Mouse (Mus musculus) hindbrain, embryonic 13.5 days (tissue): ENCODE measurements around the gene Olfr1084. TPM values are rescaled to one million over a fixed set of nuclear protein-coding genes. Genes with fewer than 3 reads are reported as not detected.
"Not testable (repeated sequence)": the region's sequence is repeated elsewhere in the genome, so short reads cannot be mapped to it uniquely, and the experiment has no call there.

ENCODE experiments used
- ATAC-seq: fragments of 200-750 bp; cut with Nextera tagmentation; 2 replicates; pipeline ENCODE4 v1.8.0; 2017; ENCODE audit warnings: moderate TSS enrichment; ENCODE audit not compliant: low FRiP score
- H3K27ac ChIP-seq: fragments of 300-500 bp; sonication (generic); 2 replicates; pipeline ENCODE4 v1.5.1; 2015; ENCODE audit warnings: inconsistent platforms, mild to moderate bottlenecking, moderate library complexity
- H3K27me3 ChIP-seq: fragments of 300-500 bp; sonication (generic); 2 replicates; pipeline ENCODE4 v1.6.1; 2015; ENCODE audit warnings: mild to moderate bottlenecking, inconsistent platforms
- H3K36me3 ChIP-seq: fragments of 300-500 bp; sonication (generic); 2 replicates; pipeline ENCODE4 v1.6.1; 2015; ENCODE audit warnings: mild to moderate bottlenecking, inconsistent platforms
- H3K4me1 ChIP-seq: fragments of 300-500 bp; sonication (generic); replicated peaks from 2 replicates; pipeline ENCODE4 v1.6.1; 2015; ENCODE audit warnings: inconsistent platforms
- H3K4me2 ChIP-seq: fragments of 300-500 bp; sonication (generic); 2 replicates; pipeline ENCODE4 v1.6.1; 2015; ENCODE audit warnings: inconsistent platforms, mild to moderate bottlenecking, moderate library complexity
- H3K4me3 ChIP-seq: fragments of 300-500 bp; sonication (generic); 2 replicates; pipeline ENCODE4 v1.5.1; 2015; ENCODE audit warnings: mild to moderate bottlenecking, inconsistent platforms
- H3K9ac ChIP-seq: fragments of 300-500 bp; sonication (generic); 2 replicates; pipeline ENCODE4 v1.6.1; 2015; ENCODE audit warnings: mild to moderate bottlenecking, inconsistent platforms
- H3K9me3 ChIP-seq: fragments of 300-500 bp; sonication (generic); 2 replicates; pipeline ENCODE4 v1.6.1; 2016; ENCODE audit warnings: inconsistent platforms
- WGBS: fragments of 180-500 bp; shearing (Covaris S2); methylation state at CpG from one replicate; pipeline ENCODE4 v1.1.7; 2015; 5-methylcytosine and 5-hydroxymethylcytosine counted together
- polyA plus RNA-seq: library from polyadenylated mRNA; unstranded; fragments of >200 nt; fragmentation: Nextera tagmentation; extraction: Ambion mirVana; gene quantifications from 2 replicates; pipeline ENCODE4 v1.2.1, GENCODE M21; 2015

Gene Olfr1084
- not detected in 2 replicates for polyA plus RNA-seq

DNA sequence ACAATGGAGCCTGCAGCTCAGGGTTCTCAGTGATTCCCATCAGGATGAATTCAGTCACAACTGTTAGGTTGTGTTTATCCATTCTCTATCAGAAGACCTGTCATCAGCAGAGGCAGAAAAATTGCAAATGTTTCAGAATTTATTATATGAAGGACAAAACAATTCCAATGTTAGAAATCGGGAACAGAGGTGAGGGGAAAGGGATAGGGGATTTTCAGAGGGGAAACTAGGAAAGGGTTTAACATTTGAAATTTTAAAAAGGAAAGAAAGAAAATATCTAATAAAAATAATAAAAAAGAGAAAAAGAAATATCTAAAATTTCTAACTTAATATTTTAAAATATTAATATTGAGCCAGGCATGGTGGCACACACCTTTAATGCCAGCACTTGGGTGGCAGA lies at the start of gene Olfr1084:
Olfr1084 (minus strand) TSS at position 101 of the 400 bp plus-strand sequence.
- not testable (repeated sequence) for H3K27ac ChIP-seq, H3K4me1 ChIP-seq, H3K27me3 ChIP-seq, ATAC-seq, H3K9me3 ChIP-seq, H3K36me3 ChIP-seq, H3K9ac ChIP-seq, H3K4me3 ChIP-seq, H3K4me2 ChIP-seq
- 89% methylated on average over 1 of the region's 1 CpGs for WGBS

DNA sequence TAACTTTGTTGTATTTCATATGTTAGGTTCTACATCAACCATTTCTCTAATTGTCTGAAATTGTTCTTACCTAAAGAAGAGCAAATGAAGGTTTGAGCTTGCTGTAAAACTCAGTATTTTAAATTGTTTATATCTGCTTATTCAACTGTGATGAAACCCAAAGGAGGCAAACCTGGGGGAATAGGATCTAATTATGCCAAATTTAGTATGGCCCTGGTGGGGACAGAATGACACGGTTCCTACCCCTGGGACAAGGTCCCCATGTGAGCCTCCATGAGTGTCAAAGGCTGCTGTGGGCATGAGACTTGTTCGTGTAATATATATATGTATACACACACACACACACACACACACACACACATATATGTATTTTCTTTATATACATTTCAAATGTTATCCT lies 40.5 kb upstream of the Olfr1084 start, which contains the start of gene Olfr1086:
Olfr1086 (minus strand) TSS at position 101 of the 400 bp plus-strand sequence.
- WGBS: 82% methylated on average over 2 of the region's 2 CpGs
- H3K27me3 ChIP-seq: no peaks in the 10 kb centered on the region
- H3K9me3 ChIP-seq: no peaks in the 10 kb centered on the region
- no peak for ATAC-seq
- no peaks in the 10 kb centered on the region for H3K36me3 ChIP-seq
- H3K4me2 ChIP-seq: no peak within 1 kb of the TSS
- H3K4me3 ChIP-seq: no peak within 1 kb of the TSS
- H3K4me1 ChIP-seq: no peaks in the 10 kb centered on the region
- H3K27ac ChIP-seq: no peak within 1 kb of the TSS
- no peak within 1 kb of the TSS for H3K9ac ChIP-seq

GRCm38 (mm10) chr2:86661919-86662318 lies 22.4 kb upstream of the Olfr1084 start, which contains the start of gene Olfr1085:
TSS of gene Olfr1085 (minus strand) at chr2:86662019.
- H3K27ac ChIP-seq: no peak within 1 kb of the TSS
- no peaks in the 10 kb centered on the region for H3K36me3 ChIP-seq
- no peak for ATAC-seq
- no peak within 1 kb of the TSS for H3K9ac ChIP-seq
- no peaks in the 10 kb centered on the region for H3K4me1 ChIP-seq
- no peaks in the 10 kb centered on the region for H3K9me3 ChIP-seq
- 32% methylated on average over 1 of the region's 1 CpGs for WGBS
- H3K27me3 ChIP-seq: no peaks in the 10 kb centered on the region
- H3K4me2 ChIP-seq: no peak within 1 kb of the TSS
- no peak within 1 kb of the TSS for H3K4me3 ChIP-seq

- not testable (repeated sequence) for H3K4me2 ChIP-seq, H3K9me3 ChIP-seq, H3K9ac ChIP-seq, ATAC-seq, H3K27ac ChIP-seq, H3K4me3 ChIP-seq, H3K4me1 ChIP-seq, H3K36me3 ChIP-seq, H3K27me3 ChIP-seq
- 80% methylated on average over 1 of the region's 1 CpGs for WGBS
These were observed 40.7 kb downstream of the Olfr1084 start, which contains the start of gene Olfr1082 for GRCm38 (mm10) chr2:86598866-86599265. TSS of gene Olfr1082 (minus strand) at chr2:86598966.

Other genes starting within 250 kb of the Olfr1084 start
- not detected in 2 replicates for gene Olfr1061, start 225.7 kb downstream of the Olfr1084 start, polyA plus RNA-seq
- not detected in 2 replicates for gene Olfr1062, start 213.0 kb downstream of the Olfr1084 start, polyA plus RNA-seq
- gene Olfr1065, start 189.1 kb downstream of the Olfr1084 start, polyA plus RNA-seq: not detected in 2 replicates
- not detected in 2 replicates for gene Olfr1066, start 183.5 kb downstream of the Olfr1084 start, polyA plus RNA-seq
- gene Olfr228, start 152.3 kb downstream of the Olfr1084 start, polyA plus RNA-seq: not detected in 2 replicates
- not detected in 2 replicates for gene Olfr1076, start 131.3 kb downstream of the Olfr1084 start, polyA plus RNA-seq
- gene Olfr1079, start 97.2 kb downstream of the Olfr1084 start, polyA plus RNA-seq: not detected in 2 replicates
- not detected in 2 replicates for gene Olfr1080, start 81.5 kb downstream of the Olfr1084 start, polyA plus RNA-seq
- gene Olfr1082, start 40.8 kb downstream of the Olfr1084 start, polyA plus RNA-seq: not detected in 2 replicates
- gene Olfr1085, start 22.3 kb upstream of the Olfr1084 start, polyA plus RNA-seq: not detected in 2 replicates
- gene Olfr1086, start 40.4 kb upstream of the Olfr1084 start, polyA plus RNA-seq: not detected in 2 replicates
- not detected in 2 replicates for gene Olfr1087, start 58.7 kb upstream of the Olfr1084 start, polyA plus RNA-seq
- not detected in 2 replicates for gene Olfr1089, start 94.0 kb upstream of the Olfr1084 start, polyA plus RNA-seq
- gene Olfr1090, start 119.3 kb upstream of the Olfr1084 start, polyA plus RNA-seq: not detected in 2 replicates
- gene Olfr1093, start 142.8 kb upstream of the Olfr1084 start, polyA plus RNA-seq: not detected in 2 replicates
- not detected in 2 replicates for gene Olfr141, start 170.3 kb upstream of the Olfr1084 start, polyA plus RNA-seq
- gene Olfr1094, start 184.9 kb upstream of the Olfr1084 start, polyA plus RNA-seq: not detected in 2 replicates
- gene Olfr1095, start 212.0 kb upstream of the Olfr1084 start, polyA plus RNA-seq: not detected in 2 replicates
- not detected in 2 replicates for gene Gm13723, start 235.1 kb upstream of the Olfr1084 start, polyA plus RNA-seq